Mouse (Mus musculus) testis, adult 2 months (tissue): ENCODE results near the gene Defb29. TPM values are rescaled to one million over a fixed set of nuclear protein-coding genes. Genes with fewer than 3 reads are reported as not detected.

Experiments
- H3K27ac ChIP-seq: fragments of 200-500 bp; 2 replicates; pipeline ENCODE4 v1.5.1; 2012; ENCODE audit warnings: low read depth, low read length; ENCODE audit not compliant: control insufficient read depth, insufficient read depth
- H3K27me3 ChIP-seq: fragments of 200-500 bp; 2 replicates; pipeline ENCODE4 v1.6.1; 2012; ENCODE audit warnings: mild to moderate bottlenecking, low read length, moderate library complexity; ENCODE audit not compliant: control insufficient read depth, insufficient read depth
- H3K36me3 ChIP-seq: fragments of 200-500 bp; 2 replicates; pipeline ENCODE4 v1.6.1; 2012; ENCODE audit warnings: mild to moderate bottlenecking, low read length; ENCODE audit not compliant: control insufficient read depth, insufficient read depth
- H3K4me1 ChIP-seq: fragments of 200-500 bp; 2 replicates; pipeline ENCODE4 v1.6.1; 2012; ENCODE audit warnings: low read length; ENCODE audit not compliant: control insufficient read depth, insufficient read depth
- H3K4me3 ChIP-seq: fragments of 200-500 bp; 2 replicates; pipeline ENCODE4 v1.5.1; 2012; ENCODE audit warnings: low read depth, mild to moderate bottlenecking, low read length, moderate library complexity, mixed read lengths; ENCODE audit not compliant: control insufficient read depth
- CTCF ChIP-seq: fragments of 200-500 bp; IDR thresholded peaks from 2 replicates; pipeline ENCODE4 v1.5.1; 2012; ENCODE audit warnings: low read depth, mild to moderate bottlenecking, inconsistent platforms, low read length, moderate library complexity; ENCODE audit not compliant: control insufficient read depth, insufficient read depth, insufficient replicate concordance
- POLR2A ChIP-seq: fragments of 200-500 bp; IDR thresholded peaks from 2 replicates; pipeline ENCODE4 v1.6.1; 2012; ENCODE audit warnings: low read depth, mild to moderate bottlenecking, inconsistent platforms, low read length, moderate library complexity; ENCODE audit not compliant: control insufficient read depth
- polyA plus RNA-seq: library from polyadenylated mRNA; depleted of rRNA; stranded (reverse); fragments of >200 nt; gene quantifications from 2 replicates; pipeline ENCODE4 v1.2.3, GENCODE M21; 2012

The Defb29 gene
- polyA plus RNA-seq, 1 experiment: not detected

GRCm38 (mm10) chr2:152544691-152545090, 4.8 kb upstream of the Defb29 start:
- Histone ChIP-seq H3K27ac (no peak overlapping the region), H3K4me3 (no peak overlapping the region), H3K36me3 (no peaks in the 10 kb centered on the region), H3K27me3 (no peaks in the 10 kb centered on the region), H3K4me1 (no peaks in the 10 kb centered on the region; the same call in 1 of the 2 replicates)
- TF ChIP-seq CTCF (peak; percentile 37; the same call in 1 of the 2 replicates), POLR2A (no peak)

- Histone ChIP-seq H3K4me3 (no peak overlapping the region), H3K36me3 (no peaks in the 10 kb centered on the region), H3K4me1 (peaks cover 3% of the 10 kb centered on the region), H3K27ac (peak overlapping the region; percentile 23; the same call in 1 of the 2 replicates), H3K27me3 (no peaks in the 10 kb centered on the region)
- TF ChIP-seq CTCF: no peak
- no peak for TF ChIP-seq POLR2A
These were observed 3.6 kb upstream of the Defb29 start for GRCm38 (mm10) chr2:152543478-152543877.

GRCm38 (mm10) chr2:152542897-152543296, 3.0 kb upstream of the Defb29 start:
- peaks cover 3% of the 10 kb centered on the region for H3K4me1 ChIP-seq
- no peak overlapping the region for H3K4me3 ChIP-seq
- TF ChIP-seq CTCF (peak; percentile 71), POLR2A (no peak)
- no peak overlapping the region for H3K27ac ChIP-seq
- H3K27me3 ChIP-seq: no peaks in the 10 kb centered on the region
- no peaks in the 10 kb centered on the region for H3K36me3 ChIP-seq

- Histone ChIP-seq H3K27ac (no peak overlapping the region), H3K36me3 (no peaks in the 10 kb centered on the region), H3K4me3 (no peak overlapping the region), H3K4me1 (peaks cover 3% of the 10 kb centered on the region), H3K27me3 (no peaks in the 10 kb centered on the region)
- TF ChIP-seq POLR2A (no peak), CTCF (no peak)
These were observed 2.1 kb upstream of the Defb29 start for GRCm38 (mm10) chr2:152541979-152542378.

- H3K27me3 ChIP-seq: no peaks in the 10 kb centered on the region
- no peak within 1 kb of the TSS for H3K27ac ChIP-seq
- no peaks in the 10 kb centered on the region for H3K4me1 ChIP-seq
- H3K4me3 ChIP-seq: no peak within 1 kb of the TSS
- no peaks in the 10 kb centered on the region for H3K36me3 ChIP-seq
- peak; percentile 4; the same call in 1 of the 2 replicates for TF ChIP-seq CTCF
- TF ChIP-seq POLR2A: no peak
These were observed 21.9 kb downstream of the Defb29 start, which contains the start of gene Defb28 for GRCm38 (mm10) chr2:152517981-152518380. Gene Defb28, plus strand, starts transcription at chr2:152518255.

- no peak for TF ChIP-seq POLR2A
- no peak for TF ChIP-seq CTCF
- H3K36me3 ChIP-seq: no peaks in the 10 kb centered on the region
- H3K4me1 ChIP-seq: no peaks in the 10 kb centered on the region
- no peaks in the 10 kb centered on the region for H3K27me3 ChIP-seq
- H3K27ac ChIP-seq: no peak overlapping the region
- no peak overlapping the region for H3K4me3 ChIP-seq
These were observed 23.8 kb downstream of the Defb29 start for GRCm38 (mm10) chr2:152516084-152516483.

GRCm38 (mm10) chr2:152511592-152511991, 28.3 kb downstream of the Defb29 start, which contains the start of gene Defb26:
Gene Defb26, minus strand, starts transcription at chr2:152511692.
- Histone ChIP-seq H3K4me3 (no peak within 1 kb of the TSS), H3K4me1 (no peaks in the 10 kb centered on the region), H3K27me3 (no peaks in the 10 kb centered on the region)

GRCm38 (mm10) chr2:152503950-152504349, 35.9 kb downstream of the Defb29 start:
- Histone ChIP-seq H3K27ac (no peak overlapping the region), H3K4me1 (no peaks in the 10 kb centered on the region), H3K36me3 (no peaks in the 10 kb centered on the region), H3K27me3 (no peaks in the 10 kb centered on the region), H3K4me3 (no peak overlapping the region)
- no peak for TF ChIP-seq POLR2A

More at GRCm38 (mm10) chr2:152511592-152511991, 28.3 kb downstream of the Defb29 start, which contains the start of gene Defb26:
- Histone ChIP-seq H3K27ac (no peak within 1 kb of the TSS), H3K36me3 (no peaks in the 10 kb centered on the region)
- TF ChIP-seq POLR2A (no peak), CTCF (no peak)
